Mouse (Mus musculus) frontal cortex, adult 2 months (tissue): ENCODE data around the gene Thy1. TPM values are rescaled to one million over a fixed set of nuclear protein-coding genes. Genes with fewer than 3 reads are reported as not detected.

Source experiments
- DNase-seq, 2 experiments: peaks; one replicate each; pipeline ENCODE4 v3.0.0; 2022; ENCODE audit warnings: low spot score in 1 of 2; ENCODE audit errors: extremely low spot score in 1 of 2
- polyA plus RNA-seq: library from polyadenylated mRNA; depleted of rRNA; stranded (reverse); fragments of >200 nt; gene quantifications from 2 replicates; pipeline ENCODE4 v1.2.3, GENCODE M21; 2012

Thy1 gene
- polyA plus RNA-seq, 1 experiment: 752 TPM

- DNase-seq: no peak
Measured at GRCm38 (mm10) chr9:44079997-44080780, 37.0 kb downstream of the Thy1 start.

DNA sequence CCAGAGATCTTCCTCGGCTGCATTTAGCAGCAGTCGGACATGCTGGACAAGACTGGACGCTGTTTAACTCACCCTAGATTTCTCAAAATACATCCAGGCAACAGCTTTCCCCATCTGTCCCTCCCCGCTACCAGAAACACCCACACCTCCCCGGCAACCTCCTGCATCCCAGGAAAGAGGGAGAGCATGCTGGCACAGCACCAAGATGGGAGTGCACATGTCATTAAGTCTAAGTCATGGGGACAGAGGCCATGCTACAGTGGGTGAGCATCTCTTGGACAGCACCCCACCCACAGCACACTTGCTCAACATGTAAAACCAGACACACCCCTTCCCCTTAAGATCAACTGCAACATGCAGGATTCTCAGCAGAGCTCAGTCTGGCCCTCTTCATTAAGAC, 37.8 kb downstream of the Thy1 start:
- DNase-seq: no peak

DNA sequence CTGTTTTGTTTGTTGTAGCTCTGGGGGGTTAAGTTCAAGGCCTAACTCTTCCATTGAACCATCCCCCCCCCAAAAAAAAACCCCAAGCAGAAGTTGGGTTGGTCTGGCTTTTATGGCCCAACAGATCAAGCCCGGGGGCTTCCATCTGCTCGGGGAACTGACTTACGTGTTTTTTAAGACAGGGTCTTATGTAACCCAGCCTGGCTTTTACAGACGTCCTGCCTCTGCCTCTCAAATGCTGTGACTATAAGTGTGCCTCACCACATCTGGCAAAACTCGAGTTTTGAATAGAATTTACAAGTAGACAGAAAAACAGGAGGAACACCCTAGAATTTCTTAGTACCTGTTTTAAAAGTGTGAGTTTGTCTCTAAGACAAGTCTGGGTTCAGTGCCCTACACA, 38.4 kb downstream of the Thy1 start:
- DNase-seq: no peak

DNA sequence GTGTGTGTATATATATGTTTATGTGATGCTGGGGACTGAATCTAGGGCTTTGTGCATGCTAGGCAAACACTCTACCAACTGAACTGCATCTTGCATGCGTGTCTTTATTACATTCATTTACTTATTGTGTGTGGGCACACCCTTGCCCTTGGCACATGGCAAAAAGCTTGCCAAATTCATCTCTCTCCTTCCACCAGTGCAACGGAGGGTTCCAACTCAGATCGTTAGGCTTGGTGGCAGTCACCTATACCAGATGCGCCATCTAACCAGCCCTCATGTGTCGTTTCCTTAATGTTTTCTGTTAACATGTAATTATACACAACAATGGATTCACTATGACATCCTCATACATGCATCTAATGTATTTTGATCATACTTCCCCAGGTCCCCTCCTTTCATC, 39.1 kb downstream of the Thy1 start:
- no peak for DNase-seq

DNA sequence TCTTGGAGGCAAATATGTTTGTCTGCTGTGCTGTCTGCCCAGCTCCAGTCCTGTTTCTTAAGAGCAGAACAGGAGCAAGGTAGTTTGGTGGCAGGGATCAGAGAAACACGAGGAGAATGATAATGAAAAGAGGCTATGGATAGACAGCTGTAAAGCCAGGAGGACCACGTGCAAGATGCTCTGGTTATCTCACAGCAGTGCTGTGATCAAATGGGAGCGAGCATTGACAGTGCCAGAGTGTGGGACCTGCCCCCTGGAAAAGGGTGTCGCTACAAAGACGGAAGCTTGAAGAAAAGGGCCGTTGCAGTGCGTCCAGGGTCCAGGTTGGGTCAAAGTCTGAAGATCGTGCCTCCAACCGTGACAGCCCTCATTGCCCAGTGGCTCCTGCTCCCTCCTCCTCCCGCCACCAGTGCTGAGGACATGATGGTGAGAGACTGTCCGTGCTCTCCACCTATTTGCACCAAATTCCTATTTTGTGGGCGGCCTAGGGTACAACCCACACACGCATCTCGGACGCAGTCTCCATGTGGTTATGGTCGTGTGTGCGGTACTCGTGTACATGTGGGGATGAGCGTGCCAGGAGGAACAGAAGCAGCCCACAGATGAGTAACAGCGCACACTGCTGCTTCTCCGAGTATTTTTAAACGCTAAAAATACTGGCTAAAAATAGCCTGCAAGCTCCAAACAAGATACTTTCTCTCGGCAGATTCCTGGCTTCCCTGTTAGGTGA, 40.4 kb downstream of the Thy1 start:
- peak; percentile 84 to 88 for DNase-seq

DNA sequence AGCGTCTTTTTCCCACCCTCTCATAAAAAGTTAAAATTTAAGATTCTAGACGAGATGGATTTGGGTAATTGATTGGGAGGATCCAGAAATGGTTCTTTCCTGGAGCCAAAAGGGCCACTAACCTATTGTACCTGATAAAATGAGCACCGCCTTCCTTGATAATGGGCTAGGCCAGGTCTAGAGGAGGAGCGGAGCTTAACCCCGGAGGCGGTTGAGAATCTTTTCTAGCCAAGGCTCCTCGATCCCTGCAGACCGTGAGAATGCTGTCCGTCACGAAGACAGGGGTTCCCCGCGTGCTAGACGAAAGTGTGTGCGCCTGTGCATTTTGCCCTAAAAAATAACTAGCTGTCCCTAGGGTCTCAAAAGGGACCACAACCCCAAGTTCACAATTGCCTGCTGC, 41.1 kb downstream of the Thy1 start:
- DNase-seq: no peak

DNA sequence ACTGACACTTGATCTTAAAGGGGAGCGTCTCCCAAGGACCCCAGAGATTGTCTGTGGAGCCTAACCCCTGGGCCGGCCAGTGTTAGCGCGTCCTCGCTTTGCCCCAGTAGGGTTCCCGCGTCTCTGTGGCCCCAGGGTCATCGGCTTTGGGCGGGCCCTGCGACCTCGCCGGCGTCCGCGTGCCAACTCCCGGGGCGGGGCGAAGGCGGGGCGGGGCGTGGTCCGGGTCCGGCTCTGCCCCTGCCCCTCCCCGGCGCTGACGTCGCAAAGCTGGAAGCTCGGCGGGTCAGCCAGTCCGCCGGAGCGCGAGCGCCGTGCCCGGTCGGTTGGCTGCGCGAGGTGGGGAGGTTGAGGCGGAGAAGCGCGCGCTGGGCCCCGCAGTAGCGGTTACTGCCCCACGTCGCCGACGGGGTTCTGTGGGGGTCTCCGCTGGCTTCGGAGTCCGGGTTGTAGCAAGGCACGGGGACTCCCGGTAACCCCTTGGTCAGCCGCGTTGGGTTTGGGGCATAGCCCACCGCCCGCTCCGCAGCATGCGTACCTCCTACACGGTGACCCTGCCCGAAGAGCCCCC, 41.6 kb downstream of the Thy1 start:
- DNase-seq: peak; percentile 82 to 91

GRCm38 (mm10) chr9:44085276-44085675, 42.1 kb downstream of the Thy1 start:
- DNase-seq: no peak

- DNase-seq: peak; percentile 63 to 75
Measured at GRCm38 (mm10) chr9:44085741-44086665, 42.8 kb downstream of the Thy1 start.

DNA sequence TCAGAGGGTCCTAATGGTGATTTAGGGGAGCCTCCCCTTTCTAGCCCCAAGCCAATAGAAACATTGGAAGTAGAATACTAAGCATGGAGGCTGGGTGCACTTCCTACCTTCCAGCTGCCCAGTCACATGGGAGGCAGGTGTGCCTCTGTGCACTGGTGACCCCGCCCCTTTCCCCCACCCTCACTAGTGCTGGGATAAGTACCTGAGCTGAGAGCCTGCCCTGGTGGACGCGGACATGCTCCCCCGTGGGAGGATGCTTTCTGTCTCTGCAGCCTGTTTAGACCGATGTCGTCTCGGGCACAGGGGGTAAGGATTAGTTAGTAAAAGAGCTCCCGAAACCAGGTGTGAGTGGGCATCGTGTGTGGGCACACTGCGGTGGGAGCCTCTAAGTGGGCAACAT, 43.8 kb downstream of the Thy1 start:
- no peak for DNase-seq

- DNase-seq: peak; percentile 76 to 81
Measured at GRCm38 (mm10) chr9:44087761-44088455, 44.7 kb downstream of the Thy1 start.

GRCm38 (mm10) chr9:44088877-44089608, 45.9 kb downstream of the Thy1 start:
- no peak for DNase-seq

GRCm38 (mm10) chr9:44093612-44094503, 50.7 kb downstream of the Thy1 start:
- peak; percentile 71 to 91 for DNase-seq

GRCm38 (mm10) chr9:44094737-44095136, 51.6 kb downstream of the Thy1 start:
- DNase-seq: no peak

- DNase-seq: no peak
Measured at GRCm38 (mm10) chr9:44095781-44096180, 52.6 kb downstream of the Thy1 start.

DNA sequence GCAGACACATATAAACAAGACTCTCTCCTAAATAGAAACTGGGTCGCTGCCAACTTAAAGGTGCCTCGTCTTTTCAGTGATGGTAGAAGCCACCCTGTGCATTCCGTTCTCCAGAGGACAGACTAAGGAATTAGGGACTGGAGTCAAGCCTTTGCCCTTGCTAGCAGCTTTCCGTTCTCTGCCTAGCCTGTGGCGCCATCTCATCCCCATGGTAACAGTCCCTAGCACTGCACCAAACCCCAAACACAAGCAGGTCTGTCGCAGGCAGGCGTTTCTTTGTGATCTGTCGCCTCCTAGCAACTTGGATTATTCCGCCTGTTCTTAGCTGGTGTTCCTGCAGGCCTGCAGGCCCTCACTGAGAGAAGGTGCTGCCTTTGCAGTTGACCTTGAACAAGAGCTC, 53.4 kb downstream of the Thy1 start:
- DNase-seq: no peak
